Mouse (Mus musculus): Measurements from ENCODE around the gene Dscam.

GRCm38 (mm10) chr16:96843691-96844400 is 326.7 kb downstream of the Dscam start:
- TF ChIP-seq CTCF (IDR thresholded peaks at IDR 0.05; ENCODE audit: extremely low read depth, insufficient read depth, insufficient read length, insufficient replicate concordance): no peak
- TF ChIP-seq POLR2A (IDR thresholded peaks at IDR 0.05; ENCODE audit: low read depth, low read length): no peak
